Mouse (Mus musculus) C2C12 (cell line): ENCODE data around the gene Mia2.

Source experiments
- CEBPB ChIP-seq: IDR thresholded peaks from one replicate; pipeline ENCODE4 v1.6.1; 2011; ENCODE audit warnings: low read depth, mild to moderate bottlenecking, control low read depth, moderate library complexity
- CTCF ChIP-seq: IDR thresholded peaks from one replicate; pipeline ENCODE4 v1.5.1; 2011; ENCODE audit not compliant: control insufficient read depth, insufficient read depth, insufficient read length
- MAX ChIP-seq: IDR thresholded peaks from one replicate; pipeline ENCODE4 v1.6.1; 2011; ENCODE audit warnings: mild to moderate bottlenecking, control low read depth
- MYOD1 ChIP-seq: IDR thresholded peaks from one replicate; pipeline ENCODE4 v1.6.1; 2011; ENCODE audit warnings: low read depth; ENCODE audit not compliant: control insufficient read depth, insufficient read length
- MYOG ChIP-seq: IDR thresholded peaks from one replicate; pipeline ENCODE4 v1.6.1; 2011; ENCODE audit not compliant: control insufficient read depth, insufficient read length; ENCODE audit errors: extremely low read depth
- USF1 ChIP-seq: IDR thresholded peaks from one replicate; pipeline ENCODE4 v1.6.1; 2011; ENCODE audit warnings: low read depth, mild to moderate bottlenecking, control low read depth, moderate library complexity

GRCm38 (mm10) chr12:59135533-59136300 lies 40.1 kb downstream of the Mia2 start:
- TF ChIP-seq CTCF (no peak), USF1 (no peak), MYOG (no peak), MYOD1 (no peak), MAX (no peak), CEBPB (no peak)
